Comparison of ENCODE assay signal across 8 mouse cellular contexts in the genomic region with DNA sequence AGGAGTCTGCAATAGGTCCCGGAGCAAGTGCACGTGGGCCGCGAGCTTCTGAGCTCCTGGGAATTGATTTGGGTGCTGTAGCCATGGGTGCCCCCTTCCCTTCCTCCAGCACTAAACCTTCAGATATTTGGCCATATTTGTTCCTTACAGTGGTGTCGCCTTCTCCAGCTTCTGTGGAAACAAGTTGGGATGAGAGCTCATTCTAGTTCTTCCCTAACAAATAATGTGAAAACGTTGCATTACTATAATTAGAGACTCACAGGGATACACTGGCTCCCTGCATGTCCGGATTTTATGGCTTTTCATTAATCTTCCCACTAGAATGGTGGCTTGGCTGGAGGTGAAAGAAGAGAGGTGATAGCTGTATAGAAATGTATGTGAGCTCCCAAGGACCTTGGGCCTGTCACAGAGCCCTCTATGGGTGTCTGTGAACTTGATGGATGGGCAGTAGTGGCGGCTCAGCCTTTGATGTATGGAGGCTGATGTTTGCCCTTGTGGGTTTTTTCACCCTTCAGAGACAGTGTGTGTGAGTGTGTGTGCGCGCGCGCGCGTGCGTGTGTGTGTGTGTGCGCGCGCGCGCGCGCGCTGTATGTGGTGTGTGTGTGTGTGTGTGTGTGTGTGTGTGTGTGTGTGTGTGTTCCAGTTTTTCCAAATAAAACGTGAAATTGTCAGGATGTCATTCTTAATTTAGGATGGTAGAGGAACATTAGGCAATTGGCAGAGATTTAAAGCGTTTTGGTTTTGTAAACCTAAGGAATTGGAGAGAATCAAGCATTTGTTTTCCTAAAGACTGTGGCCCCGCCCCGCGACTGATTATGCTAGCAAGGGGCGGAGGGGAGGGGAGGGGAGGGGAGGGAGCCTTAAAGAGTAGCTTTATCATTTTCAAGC. TPM values are rescaled to one million over a fixed set of nuclear protein-coding genes. Genes with fewer than 3 reads are reported as not detected.
A peak's percentile ranks its signal among the peaks of the same experiment; 100 is the strongest.
DNase-seq lines count a peak whose midpoint lies in the region; ATAC-seq lines count a peak whose summit lies in the region.

No protein-coding gene starts in this region.

- H3K9ac ChIP-seq in heart, embryonic 13.5 days = peak overlapping the region; percentile 82
- no peak overlapping the region for H3K9ac ChIP-seq in embryonic facial prominence, embryonic 15.5 days
- H3K9ac ChIP-seq in lung, embryonic 16.5 days (ENCODE audit: low read length) = peak overlapping the region; percentile 81

- H3K4me3 ChIP-seq in heart, embryonic 13.5 days = peak overlapping the region; percentile 81
- H3K4me3 ChIP-seq in embryonic facial prominence, embryonic 15.5 days (replicated peaks) = peak overlapping the region; percentile 66
- H3K4me3 ChIP-seq in lung, embryonic 16.5 days (ENCODE audit: low read length) = peak overlapping the region; percentile 77

- no peak for ATAC-seq in heart, embryonic 13.5 days (ENCODE audit: extremely low read depth, insufficient number of reproducible peaks, low FRiP score, low TSS enrichment)
- no peak for ATAC-seq in embryonic facial prominence, embryonic 15.5 days (ENCODE audit: insufficient number of reproducible peaks, low FRiP score, low TSS enrichment, low read depth)
- peak; percentile 24; the same call in 1 of the 2 replicates for ATAC-seq in lung, embryonic 16.5 days (ENCODE audit: low read depth)

- DNase-seq in heart, postnatal 25 days (ENCODE audit: low spot score) = no peak
- peak; percentile 15 for DNase-seq in adrenal gland, postnatal 25 days
- DNase-seq in kidney, postnatal 4 days = peak; percentile 35 to 43
- peak; percentile 41 for DNase-seq in right cerebral cortex, postnatal 25 days
- DNase-seq in urinary bladder, postnatal 36 days (ENCODE audit: low spot score in 2 of 2) = no peak

- H3K9me3 ChIP-seq in heart, embryonic 13.5 days = no peaks in the 10 kb centered on the region
- H3K9me3 ChIP-seq in embryonic facial prominence, embryonic 15.5 days (replicated peaks) = no peaks in the 10 kb centered on the region
- no peaks in the 10 kb centered on the region for H3K9me3 ChIP-seq in lung, embryonic 16.5 days (ENCODE audit: control insufficient read depth, low read length)

- peaks cover 27% of the 10 kb centered on the region for H3K4me1 ChIP-seq in heart, embryonic 13.5 days
- H3K4me1 ChIP-seq in embryonic facial prominence, embryonic 15.5 days = peaks cover 24% of the 10 kb centered on the region
- peaks cover 9% of the 10 kb centered on the region; the same call in 1 of the 2 replicates for H3K4me1 ChIP-seq in lung, embryonic 16.5 days (replicated peaks; ENCODE audit: control insufficient read depth, insufficient read depth, low read length)

- intact Hi-C loops in heart, postnatal 25 days (cut with DNase I) = no loop called here

- under 1% methylated on average over 29 of the region's 29 CpGs for WGBS in heart, embryonic 13.5 days
- WGBS in embryonic facial prominence, embryonic 15.5 days = under 1% methylated on average over 29 of the region's 29 CpGs
- WGBS in lung, embryonic 16.5 days = under 1% methylated on average over 29 of the region's 29 CpGs

- no peaks in the 10 kb centered on the region for H3K36me3 ChIP-seq in heart, embryonic 13.5 days
- no peaks in the 10 kb centered on the region for H3K36me3 ChIP-seq in embryonic facial prominence, embryonic 15.5 days
- no peaks in the 10 kb centered on the region for H3K36me3 ChIP-seq in lung, embryonic 16.5 days (ENCODE audit: control insufficient read depth, insufficient read depth, low read length)

- H3K4me2 ChIP-seq in heart, embryonic 13.5 days = peak overlapping the region; percentile 98
- peak overlapping the region; percentile 89 for H3K4me2 ChIP-seq in embryonic facial prominence, embryonic 15.5 days (replicated peaks)
- H3K4me2 ChIP-seq in lung, embryonic 16.5 days (ENCODE audit: low read depth, low read length) = peak overlapping the region; percentile 94

- peaks cover 57% of the 10 kb centered on the region for H3K27me3 ChIP-seq in heart, embryonic 13.5 days (replicated peaks)
- peaks cover 53% of the 10 kb centered on the region for H3K27me3 ChIP-seq in embryonic facial prominence, embryonic 15.5 days
- peaks cover 3% of the 10 kb centered on the region; the same call in 1 of the 2 replicates for H3K27me3 ChIP-seq in lung, embryonic 16.5 days (ENCODE audit: control insufficient read depth, insufficient read depth, low read depth, low read length)

- no peak overlapping the region for H3K27ac ChIP-seq in heart, embryonic 13.5 days (replicated peaks)
- H3K27ac ChIP-seq in embryonic facial prominence, embryonic 15.5 days (replicated peaks) = no peak overlapping the region
- peak overlapping the region; percentile 22; the same call in 1 of the 2 replicates for H3K27ac ChIP-seq in lung, embryonic 16.5 days (ENCODE audit: low read length)

RNA-seq across cellular contexts. Expression of gene Arhgap20, which starts 1.3 kb away (rescaled TPM):
- 0.97 and 1.5 TPM in 2 replicates for polyA plus RNA-seq in heart, embryonic 13.5 days (2015; fragmentation: Nextera tagmentation; extraction: Ambion mirVana)
- total RNA-seq in heart, postnatal 25 days (2021) = 10 to 100 TPM; 16.3 to 21.6 TPM
- 2.3 and 4.1 TPM in 2 replicates for total RNA-seq in adrenal gland, postnatal 25 days (2021)
- polyA plus RNA-seq in embryonic facial prominence, embryonic 15.5 days (2015; fragmentation: Nextera tagmentation; extraction: Ambion mirVana) = 4.5 and 6.1 TPM in 2 replicates
- 9.5 and 9.7 TPM in 2 replicates for polyA plus RNA-seq in lung, embryonic 16.5 days (2015; fragmentation: Nextera tagmentation; extraction: Ambion mirVana)

Comparison
In these comparisons a context has a peak if more than half of its experiments do, and no peak if none do; other contexts are left out.
1. DNase-seq: peak in adrenal gland, postnatal 25 days (single experiment), kidney, postnatal 4 days (2 of 2) and right cerebral cortex, postnatal 25 days (single experiment); none in heart, postnatal 25 days (single experiment) and urinary bladder, postnatal 36 days (0 of 2).
2. Peak in every context shown above with its lines, with median percentiles within 50 percentile points of each other: H3K4me2 ChIP-seq and H3K4me3 ChIP-seq.